Mouse (Mus musculus): ENCODE measurements around the gene Pln. TPM values are rescaled to one million over a fixed set of nuclear protein-coding genes. Genes with fewer than 3 reads are reported as not detected.
A peak's percentile ranks its signal among the peaks of the same experiment; 100 is the strongest.

The Pln gene
- polyA plus RNA-seq, 1 experiment from 2014 or later: 2.1 TPM

GRCm38 (mm10) chr10:53335974-53336373, 1.5 kb upstream of the Pln start:
- no peaks in the 10 kb centered on the region for H3K4me1 ChIP-seq (ENCODE audit: control insufficient read depth, insufficient read depth, low read length)
- no peak overlapping the region for H3K4me2 ChIP-seq (ENCODE audit: low read depth, low read length)
- WGBS: 98% methylated on average over 3 of the region's 3 CpGs
- ATAC-seq (ENCODE audit: low read depth): no peak
- H3K27ac ChIP-seq (ENCODE audit: low read depth, low read length): no peak overlapping the region
- H3K4me3 ChIP-seq (ENCODE audit: low read depth, low read length): no peak overlapping the region
- H3K27me3 ChIP-seq (ENCODE audit: control insufficient read depth, insufficient read depth, low read length): no peaks in the 10 kb centered on the region
- no peaks in the 10 kb centered on the region for H3K36me3 ChIP-seq (ENCODE audit: control insufficient read depth, insufficient read depth, low read length)
- no peak overlapping the region for H3K9ac ChIP-seq (replicated peaks; ENCODE audit: low read depth, low read length)
- no peaks in the 10 kb centered on the region for H3K9me3 ChIP-seq (ENCODE audit: control insufficient read depth, low read length)

GRCm38 (mm10) chr10:53339045-53339444, 1.6 kb downstream of the Pln start:
- no peak overlapping the region for H3K4me2 ChIP-seq (ENCODE audit: low read depth, low read length)
- WGBS: 74% methylated on average over 2 of the region's 2 CpGs
- H3K36me3 ChIP-seq (ENCODE audit: control insufficient read depth, insufficient read depth, low read length): no peaks in the 10 kb centered on the region
- no peaks in the 10 kb centered on the region for H3K4me1 ChIP-seq (ENCODE audit: control insufficient read depth, insufficient read depth, low read length)
- H3K27me3 ChIP-seq (ENCODE audit: control insufficient read depth, insufficient read depth, low read length): no peaks in the 10 kb centered on the region
- H3K9ac ChIP-seq (replicated peaks; ENCODE audit: low read depth, low read length): no peak overlapping the region
- no peak for ATAC-seq (ENCODE audit: low read depth)
- no peaks in the 10 kb centered on the region for H3K9me3 ChIP-seq (ENCODE audit: control insufficient read depth, low read length)
- H3K27ac ChIP-seq (ENCODE audit: low read depth, low read length): no peak overlapping the region
- no peak overlapping the region for H3K4me3 ChIP-seq (ENCODE audit: low read depth, low read length)

GRCm38 (mm10) chr10:53341288-53341965, 4.0 kb downstream of the Pln start:
- Histone ChIP-seq H3K27ac (ENCODE audit: low read depth, low read length) (no peak overlapping the region), H3K27me3 (ENCODE audit: control insufficient read depth, insufficient read depth, low read length) (no peaks in the 10 kb centered on the region), H3K9ac (replicated peaks; ENCODE audit: low read depth, low read length) (no peak overlapping the region), H3K4me1 (ENCODE audit: control insufficient read depth, insufficient read depth, low read length) (no peaks in the 10 kb centered on the region), H3K4me2 (ENCODE audit: low read depth, low read length) (no peak overlapping the region), H3K4me3 (ENCODE audit: low read depth, low read length) (no peak overlapping the region), H3K9me3 (ENCODE audit: control insufficient read depth, low read length) (no peaks in the 10 kb centered on the region), H3K36me3 (ENCODE audit: control insufficient read depth, insufficient read depth, low read length) (no peaks in the 10 kb centered on the region)
- 78% methylated on average over 7 of the region's 7 CpGs for WGBS
- peak; percentile 78 for ATAC-seq (ENCODE audit: low read depth)

GRCm38 (mm10) chr10:53342166-53342728, 4.8 kb downstream of the Pln start:
- no peaks in the 10 kb centered on the region for H3K27me3 ChIP-seq (ENCODE audit: control insufficient read depth, insufficient read depth, low read length)
- no peaks in the 10 kb centered on the region for H3K4me1 ChIP-seq (ENCODE audit: control insufficient read depth, insufficient read depth, low read length)
- 93% methylated on average over 9 of the region's 9 CpGs for WGBS
- H3K4me2 ChIP-seq (ENCODE audit: low read depth, low read length): no peak overlapping the region
- no peak overlapping the region for H3K27ac ChIP-seq (ENCODE audit: low read depth, low read length)
- no peak for ATAC-seq (ENCODE audit: low read depth)
- no peaks in the 10 kb centered on the region for H3K9me3 ChIP-seq (ENCODE audit: control insufficient read depth, low read length)
- no peak overlapping the region for H3K4me3 ChIP-seq (ENCODE audit: low read depth, low read length)
- no peaks in the 10 kb centered on the region for H3K36me3 ChIP-seq (ENCODE audit: control insufficient read depth, insufficient read depth, low read length)
- H3K9ac ChIP-seq (replicated peaks; ENCODE audit: low read depth, low read length): no peak overlapping the region

- Histone ChIP-seq H3K4me1 (ENCODE audit: control insufficient read depth, insufficient read depth, low read length) (no peaks in the 10 kb centered on the region), H3K9me3 (ENCODE audit: control insufficient read depth, low read length) (no peaks in the 10 kb centered on the region), H3K27me3 (ENCODE audit: control insufficient read depth, insufficient read depth, low read length) (no peaks in the 10 kb centered on the region), H3K4me3 (ENCODE audit: low read depth, low read length) (no peak overlapping the region), H3K27ac (ENCODE audit: low read depth, low read length) (no peak overlapping the region), H3K4me2 (ENCODE audit: low read depth, low read length) (no peak overlapping the region), H3K9ac (replicated peaks; ENCODE audit: low read depth, low read length) (no peak overlapping the region), H3K36me3 (ENCODE audit: control insufficient read depth, insufficient read depth, low read length) (no peaks in the 10 kb centered on the region)
- ATAC-seq (ENCODE audit: low read depth): no peak
- 27% methylated on average over 6 of the region's 6 CpGs for WGBS
Measured at GRCm38 (mm10) chr10:53343384-53343783, 5.9 kb downstream of the Pln start.

GRCm38 (mm10) chr10:53343865-53344264, 6.4 kb downstream of the Pln start:
- no peak overlapping the region for H3K27ac ChIP-seq (ENCODE audit: low read depth, low read length)
- WGBS: 59% methylated on average over 10 of the region's 10 CpGs
- H3K9me3 ChIP-seq (ENCODE audit: control insufficient read depth, low read length): no peaks in the 10 kb centered on the region
- no peak for ATAC-seq (ENCODE audit: low read depth)
- no peak overlapping the region for H3K9ac ChIP-seq (replicated peaks; ENCODE audit: low read depth, low read length)
- no peaks in the 10 kb centered on the region for H3K27me3 ChIP-seq (ENCODE audit: control insufficient read depth, insufficient read depth, low read length)
- H3K36me3 ChIP-seq (ENCODE audit: control insufficient read depth, insufficient read depth, low read length): no peaks in the 10 kb centered on the region
- no peak overlapping the region for H3K4me3 ChIP-seq (ENCODE audit: low read depth, low read length)
- no peaks in the 10 kb centered on the region for H3K4me1 ChIP-seq (ENCODE audit: control insufficient read depth, insufficient read depth, low read length)
- H3K4me2 ChIP-seq (ENCODE audit: low read depth, low read length): no peak overlapping the region

- Histone ChIP-seq H3K27me3 (ENCODE audit: control insufficient read depth, insufficient read depth, low read length) (no peaks in the 10 kb centered on the region), H3K4me3 (ENCODE audit: low read depth, low read length) (no peak overlapping the region), H3K9me3 (ENCODE audit: control insufficient read depth, low read length) (no peaks in the 10 kb centered on the region), H3K4me1 (ENCODE audit: control insufficient read depth, insufficient read depth, low read length) (no peaks in the 10 kb centered on the region), H3K9ac (replicated peaks; ENCODE audit: low read depth, low read length) (no peak overlapping the region), H3K36me3 (ENCODE audit: control insufficient read depth, insufficient read depth, low read length) (no peaks in the 10 kb centered on the region), H3K4me2 (ENCODE audit: low read depth, low read length) (no peak overlapping the region), H3K27ac (ENCODE audit: low read depth, low read length) (no peak overlapping the region)
- WGBS: 93% methylated on average over 4 of the region's 4 CpGs
- no peak for ATAC-seq (ENCODE audit: low read depth)
Measured at GRCm38 (mm10) chr10:53345508-53345907, 8.0 kb downstream of the Pln start.

GRCm38 (mm10) chr10:53346506-53346905, 9.0 kb downstream of the Pln start:
- Histone ChIP-seq H3K9me3 (ENCODE audit: control insufficient read depth, low read length) (no peaks in the 10 kb centered on the region), H3K36me3 (ENCODE audit: control insufficient read depth, insufficient read depth, low read length) (no peaks in the 10 kb centered on the region), H3K9ac (replicated peaks; ENCODE audit: low read depth, low read length) (no peak overlapping the region), H3K4me3 (ENCODE audit: low read depth, low read length) (no peak overlapping the region), H3K27ac (ENCODE audit: low read depth, low read length) (no peak overlapping the region), H3K4me1 (ENCODE audit: control insufficient read depth, insufficient read depth, low read length) (no peaks in the 10 kb centered on the region), H3K4me2 (ENCODE audit: low read depth, low read length) (no peak overlapping the region), H3K27me3 (ENCODE audit: control insufficient read depth, insufficient read depth, low read length) (no peaks in the 10 kb centered on the region)
- no peak for ATAC-seq (ENCODE audit: low read depth)
- 51% methylated on average over 3 of the region's 3 CpGs for WGBS

GRCm38 (mm10) chr10:53346916-53347315, 9.4 kb downstream of the Pln start:
- ATAC-seq (ENCODE audit: low read depth): no peak
- no peaks in the 10 kb centered on the region for H3K4me1 ChIP-seq (ENCODE audit: control insufficient read depth, insufficient read depth, low read length)
- H3K9ac ChIP-seq (replicated peaks; ENCODE audit: low read depth, low read length): no peak overlapping the region
- H3K27ac ChIP-seq (ENCODE audit: low read depth, low read length): no peak overlapping the region
- H3K27me3 ChIP-seq (ENCODE audit: control insufficient read depth, insufficient read depth, low read length): no peaks in the 10 kb centered on the region
- WGBS: 89% methylated on average over 5 of the region's 5 CpGs
- no peaks in the 10 kb centered on the region for H3K9me3 ChIP-seq (ENCODE audit: control insufficient read depth, low read length)
- no peak overlapping the region for H3K4me3 ChIP-seq (ENCODE audit: low read depth, low read length)
- H3K36me3 ChIP-seq (ENCODE audit: control insufficient read depth, insufficient read depth, low read length): no peaks in the 10 kb centered on the region
- no peak overlapping the region for H3K4me2 ChIP-seq (ENCODE audit: low read depth, low read length)
